Mouse (Mus musculus): ENCODE measurements around the gene Cenpm.
"Not testable (repeated sequence)": the region's sequence is repeated elsewhere in the genome, so short reads cannot be mapped to it uniquely, and the experiment has no call there.

The Cenpm gene

DNA sequence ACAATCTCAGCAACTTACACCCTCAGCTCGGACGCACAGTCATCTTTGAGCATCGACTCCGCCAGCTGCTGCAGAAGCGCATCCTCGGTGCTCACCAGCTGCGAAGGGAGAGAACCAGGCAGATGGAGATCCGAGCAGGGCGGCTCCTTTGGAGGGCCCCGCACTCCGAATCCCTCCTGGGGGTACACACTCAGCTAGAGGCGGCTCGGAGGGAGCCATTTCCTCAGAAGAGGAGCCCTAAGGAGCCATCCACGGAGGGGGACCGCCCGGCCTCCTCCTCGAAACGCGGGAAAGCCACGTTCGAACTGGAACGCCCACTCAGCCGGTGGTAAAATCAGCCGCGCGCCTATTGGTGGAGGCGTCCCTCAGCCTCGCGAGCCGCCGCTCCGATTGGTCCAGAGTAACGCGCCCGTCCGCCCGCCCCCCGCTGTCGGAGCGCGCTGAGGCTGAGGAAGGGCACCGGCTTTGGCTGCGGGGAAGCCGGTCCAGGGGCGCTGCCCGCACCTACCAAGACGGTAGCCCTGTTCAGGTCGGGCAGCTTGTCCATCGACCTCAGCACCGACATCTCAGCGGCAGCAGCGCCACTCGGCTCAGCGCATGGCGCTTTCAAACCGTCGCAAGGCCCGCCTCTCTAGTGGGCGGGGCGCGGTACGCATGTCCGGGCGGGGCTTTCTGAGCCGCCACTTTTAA, at the start of gene Cenpm:
TSS of gene Cenpm (minus strand) at position 634 of the 690 bp plus-strand sequence.
- DNase-seq = peak; percentile 97

DNA sequence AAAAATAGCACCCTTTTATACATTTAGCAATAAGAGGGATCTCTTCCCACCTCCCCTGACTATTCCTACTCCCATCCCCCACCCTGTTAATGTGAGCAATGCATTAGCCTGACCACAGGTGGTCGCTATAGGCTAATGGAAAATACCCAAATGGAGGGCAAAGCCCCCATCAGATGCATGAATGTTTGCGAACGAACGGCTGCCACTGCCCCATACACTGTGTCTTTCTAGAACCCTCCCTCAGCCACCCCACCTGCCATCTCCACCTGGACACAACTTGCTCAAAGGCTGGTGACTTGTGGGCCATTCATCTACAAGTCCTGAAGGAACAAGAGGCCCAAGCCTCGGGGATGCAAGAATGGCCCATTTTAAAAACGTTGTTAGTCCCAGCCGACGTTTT, 49.5 kb upstream of the Cenpm start:
- peak; percentile 67 to 78 for DNase-seq

DNA sequence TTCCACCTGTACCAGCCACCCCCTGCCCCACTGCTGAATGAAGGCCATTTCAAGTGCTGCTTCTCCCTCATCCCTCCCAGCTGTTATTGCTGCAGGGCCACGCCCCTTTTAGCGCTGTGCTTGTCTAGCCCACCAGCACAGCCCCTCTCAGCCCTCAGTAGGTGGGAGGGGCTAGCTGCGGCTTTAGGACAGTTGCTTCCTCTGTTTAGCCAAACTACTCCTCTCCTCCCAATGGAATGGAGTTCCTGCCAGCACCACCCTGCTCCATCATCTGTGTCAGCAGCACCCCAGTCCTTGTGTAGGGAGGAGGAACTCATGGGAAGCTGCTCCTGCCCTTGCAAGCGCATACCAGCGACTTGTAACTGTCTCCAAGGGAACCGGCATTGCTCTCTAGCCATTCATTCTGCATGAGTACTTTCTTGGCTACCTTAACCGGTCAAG, 48.7 kb upstream of the Cenpm start:
- DNase-seq = peak; percentile 53 to 57

DNA sequence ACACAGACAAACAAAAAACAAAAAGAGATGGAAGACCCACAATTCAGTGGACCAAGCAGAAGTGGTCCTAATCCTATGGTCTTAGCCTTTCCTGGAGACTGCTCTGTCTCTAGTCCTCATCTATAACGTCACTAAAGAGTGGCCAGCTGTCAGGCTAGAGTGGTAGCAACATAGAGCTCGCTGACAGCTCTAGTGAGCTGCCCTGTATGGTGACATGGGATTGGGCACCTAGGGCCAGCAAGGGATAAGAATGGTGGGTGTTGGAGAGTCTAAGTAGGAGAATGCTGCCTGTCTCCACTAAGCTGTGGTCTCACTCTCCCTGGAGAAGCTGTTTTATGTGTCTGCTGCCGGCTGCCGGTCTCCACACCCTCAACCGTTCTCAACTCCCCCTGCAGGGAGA, 48.3 kb upstream of the Cenpm start:
- no peak for DNase-seq

DNA sequence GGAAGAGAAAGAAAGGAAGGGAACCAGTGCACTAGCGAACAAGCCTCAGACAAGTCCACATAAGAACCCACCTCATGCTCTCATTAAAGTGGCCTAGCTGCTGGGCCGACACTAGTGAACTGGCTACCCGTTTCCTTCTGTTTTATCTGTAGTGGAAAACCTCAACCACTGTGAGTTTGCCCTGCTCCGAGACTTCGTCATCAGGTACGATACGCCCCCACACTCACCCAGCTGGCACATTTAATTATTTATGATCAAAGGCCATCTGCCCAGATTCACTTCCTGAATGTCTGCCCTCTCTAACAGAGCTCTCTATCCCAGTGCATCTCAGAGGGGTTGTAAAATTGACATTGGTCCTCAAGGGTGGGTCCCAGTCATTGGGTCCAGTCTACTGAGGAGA, 45.7 kb upstream of the Cenpm start:
- DNase-seq = no peak

DNA sequence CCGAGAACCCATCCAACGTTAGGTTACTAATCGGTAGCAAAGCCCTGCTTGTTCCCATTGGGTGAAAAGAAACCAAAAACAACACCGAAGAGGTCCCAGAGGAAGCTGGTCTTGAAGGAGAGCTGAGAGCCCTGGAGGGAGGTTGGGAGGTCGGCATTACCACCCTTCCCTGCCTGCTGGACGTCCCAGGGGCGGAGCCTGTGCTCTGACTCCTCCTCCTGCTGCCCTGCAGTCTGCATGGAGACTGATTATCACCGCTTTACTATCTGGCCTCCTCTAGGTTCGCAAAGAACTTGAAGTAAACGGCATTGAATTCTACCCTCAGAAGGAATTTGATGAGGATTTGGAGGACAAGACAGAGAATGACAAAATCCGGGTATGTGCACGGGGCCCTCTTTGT, 41.6 kb upstream of the Cenpm start:
- no peak for DNase-seq

DNA sequence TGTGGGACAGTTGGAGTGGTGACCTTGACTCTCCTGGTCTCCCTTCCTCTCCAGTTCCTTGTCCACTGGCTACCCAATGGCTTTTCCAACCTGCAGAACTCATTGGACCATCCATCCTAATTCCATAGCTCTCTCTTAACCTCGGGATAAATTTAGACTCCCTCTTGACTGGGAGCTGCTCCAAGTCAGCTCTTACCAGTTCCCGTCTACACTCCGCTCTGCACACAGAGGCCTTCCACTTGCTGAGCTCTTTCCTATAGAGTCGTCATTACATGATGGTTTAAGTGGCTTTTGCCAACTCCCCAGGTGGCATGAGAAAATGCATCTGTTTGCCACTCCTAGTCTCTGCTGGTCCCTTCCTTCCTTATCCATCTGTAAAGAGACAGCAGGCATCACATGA, 36.1 kb upstream of the Cenpm start:
- DNase-seq = peak in 1 of 2 experiments; percentile 33

DNA sequence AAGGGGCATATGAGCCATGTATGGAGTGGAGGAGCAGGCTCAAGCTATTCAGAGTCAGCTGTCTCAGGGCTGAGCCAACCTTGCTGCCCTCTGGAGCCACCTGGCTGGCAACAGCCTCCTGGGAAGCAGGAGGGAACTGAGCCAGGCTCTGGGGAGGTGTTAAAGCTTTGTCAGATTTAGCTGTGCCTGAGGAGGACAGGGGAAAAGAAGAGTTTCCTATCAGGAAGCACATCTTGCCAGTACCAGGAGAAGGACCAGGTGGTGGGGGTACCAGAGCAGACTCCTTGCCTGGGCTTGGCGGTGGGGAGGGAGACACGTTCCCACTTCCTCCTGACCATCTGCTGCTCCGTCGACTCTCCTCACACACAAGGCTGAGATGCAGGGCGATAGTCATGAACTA, 33.0 kb upstream of the Cenpm start:
- peak; percentile 93 for DNase-seq

DNA sequence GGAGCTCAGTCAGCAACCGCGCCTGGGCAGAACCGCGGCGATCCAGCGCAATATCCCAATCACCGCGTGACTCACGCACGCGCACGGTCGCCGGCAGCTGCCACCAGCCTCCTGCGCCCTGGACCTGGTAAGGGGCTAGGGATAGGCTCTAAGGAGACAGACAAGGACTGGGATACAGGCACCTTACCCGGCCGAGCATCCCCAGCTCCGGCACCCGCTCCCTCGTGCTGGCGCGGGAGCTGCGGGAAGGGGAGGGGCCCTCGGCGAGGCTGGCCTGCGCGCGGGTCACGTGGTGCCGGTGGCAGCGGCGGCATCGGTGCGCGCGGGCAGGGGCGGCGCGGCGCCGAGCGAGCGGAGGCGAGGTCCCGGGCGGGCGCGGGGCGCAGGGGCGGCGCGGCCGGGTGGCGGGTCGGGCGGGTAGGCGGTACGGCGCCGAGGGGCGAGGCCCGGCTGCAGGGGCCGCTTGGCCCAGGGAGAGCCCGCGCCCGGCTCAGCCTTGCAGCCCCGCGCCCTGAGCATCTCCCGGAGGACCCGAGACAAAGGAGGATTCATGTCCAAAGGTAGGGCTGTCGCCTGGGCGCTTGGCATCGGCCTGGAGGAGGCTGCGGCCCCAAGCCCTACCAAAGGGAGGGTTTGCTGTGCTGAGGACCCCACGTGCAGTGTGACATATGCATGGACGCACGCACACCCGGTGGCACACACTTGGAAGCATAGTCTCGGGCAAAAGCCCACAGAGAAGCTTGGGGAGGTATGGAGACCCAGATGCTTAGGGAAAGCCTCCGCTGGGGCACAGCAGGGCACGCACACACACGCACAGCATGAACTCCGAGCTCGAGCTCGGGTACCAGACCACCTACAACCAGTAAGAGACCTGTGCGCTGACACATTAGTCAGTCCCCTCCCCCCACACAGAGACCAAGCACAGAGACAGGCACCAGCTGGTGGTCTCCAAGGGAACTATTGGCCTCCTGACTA, 30.7 kb upstream of the Cenpm start:
- peak; percentile 91 to 93 for DNase-seq

DNA sequence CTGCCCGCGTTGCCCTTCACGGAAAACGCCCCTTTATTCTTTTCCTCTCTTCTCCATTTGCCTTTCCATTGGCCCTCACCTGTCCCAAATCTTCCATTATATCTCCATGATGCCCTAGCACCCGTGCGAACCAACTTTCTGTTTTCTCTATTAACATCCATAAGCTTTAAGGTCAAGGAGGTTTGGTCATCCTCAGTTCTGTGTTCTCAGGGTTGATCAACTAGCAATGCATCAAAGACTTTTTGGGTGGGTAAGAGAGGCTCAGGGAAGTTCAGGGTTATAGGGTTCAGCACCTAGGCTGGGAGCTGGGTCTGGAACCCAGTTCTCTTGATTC, 30.0 kb upstream of the Cenpm start, which contains the start of gene Sept3:
TSS of gene Sept3 (plus strand) at position 301 of the 334 bp plus-strand sequence.
- no peak for DNase-seq

DNA sequence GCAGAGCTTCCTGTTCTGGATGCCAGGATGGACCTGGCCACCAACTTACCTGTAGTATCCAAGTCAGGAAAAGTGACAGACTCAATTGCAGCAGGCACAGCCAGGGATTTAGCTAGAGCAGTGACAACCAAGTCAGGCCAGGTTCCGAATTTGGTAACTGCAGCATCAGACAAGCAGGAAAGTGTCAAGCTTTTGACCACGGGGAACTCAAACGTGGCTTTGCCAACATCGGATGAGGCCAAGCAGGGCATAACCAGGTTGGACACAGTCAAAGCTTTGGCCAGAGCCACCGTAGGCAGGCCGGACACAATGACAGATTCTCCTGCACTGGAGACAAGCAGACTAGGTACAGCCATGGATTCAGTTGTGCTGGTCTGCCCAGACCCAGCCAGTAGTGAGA, 27.7 kb upstream of the Cenpm start:
- peak in 1 of 2 experiments; percentile 47 for DNase-seq

DNA sequence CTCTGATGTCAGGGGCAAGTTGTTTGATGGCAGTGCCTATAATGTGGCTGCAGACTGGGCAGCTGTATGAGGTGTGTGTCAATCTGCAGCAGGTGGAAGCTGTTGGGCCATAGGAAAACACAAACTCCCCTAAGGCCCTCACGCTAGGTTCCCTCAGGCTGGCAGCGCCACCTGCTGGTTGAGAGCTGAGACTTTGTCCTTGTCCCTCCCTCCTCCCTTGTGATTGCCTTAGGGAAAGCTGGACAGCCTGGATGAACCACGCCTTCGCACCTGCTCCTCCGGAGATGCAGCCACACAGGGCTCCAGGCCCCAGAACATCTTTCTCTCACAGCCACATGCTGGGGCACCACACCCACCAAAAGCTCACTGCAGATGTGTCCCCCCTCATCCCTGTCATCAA, 26.7 kb upstream of the Cenpm start:
- peak; percentile 93 to 95 for DNase-seq

DNA sequence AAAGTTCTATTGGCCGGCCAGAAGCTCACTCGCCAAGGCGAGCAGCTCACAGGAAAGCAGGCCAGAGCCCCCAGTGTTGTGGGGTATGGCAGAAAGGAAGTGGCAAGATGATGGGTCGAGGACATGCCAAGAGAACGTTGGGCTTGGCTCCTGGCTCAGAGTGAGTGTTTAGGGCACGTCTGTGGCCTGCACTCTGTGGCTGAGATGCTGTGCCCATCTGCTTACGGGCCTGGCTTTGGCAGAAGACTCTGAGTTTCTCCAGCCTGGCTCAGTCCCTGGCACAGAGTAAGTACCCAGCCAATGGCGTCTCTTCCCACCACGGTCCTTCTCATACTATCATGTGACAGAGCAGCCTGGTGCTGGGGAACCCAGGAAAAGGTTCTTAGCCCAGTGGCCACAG, 24.2 kb upstream of the Cenpm start:
- peak; percentile 84 to 91 for DNase-seq

DNA sequence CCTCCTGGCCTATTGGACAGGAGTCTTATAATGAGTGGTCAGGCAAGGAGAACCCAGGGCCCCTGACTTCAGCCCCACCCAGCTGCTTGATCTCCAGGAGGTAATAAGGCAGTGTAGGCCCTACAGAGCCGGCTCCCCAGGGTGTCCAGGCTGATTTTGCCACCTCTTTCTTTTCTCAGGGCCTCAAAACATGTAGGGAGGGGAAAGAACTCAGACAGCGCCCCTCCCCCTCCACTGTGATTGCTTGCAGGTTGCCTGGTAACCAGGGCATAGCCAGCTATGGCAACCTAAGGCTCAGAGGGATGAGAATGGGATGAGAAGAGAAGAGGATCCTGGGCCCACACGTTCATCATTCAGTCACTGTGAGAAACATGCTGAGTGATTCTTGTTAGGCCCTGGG, 23.6 kb upstream of the Cenpm start:
- peak; percentile 81 to 82 for DNase-seq

DNA sequence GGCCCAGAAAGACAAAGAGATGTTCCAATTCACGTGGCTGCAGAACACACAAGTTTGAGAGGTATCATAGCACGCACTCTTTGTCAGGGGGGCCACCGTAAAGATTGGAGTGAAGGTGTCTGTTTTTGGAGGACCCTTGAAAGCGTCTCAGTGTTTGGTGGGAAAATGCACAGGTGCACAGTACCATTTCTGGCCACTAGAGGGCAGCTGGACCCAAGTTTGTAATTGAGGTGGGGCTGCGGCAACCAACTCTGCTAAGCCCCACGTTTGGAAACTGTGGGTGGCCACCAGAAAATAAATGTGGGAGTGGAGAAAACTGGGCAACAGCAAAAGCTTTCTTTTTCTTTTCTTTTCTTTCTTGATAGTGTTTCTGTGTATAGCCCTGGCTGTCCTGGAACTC, 21.8 kb upstream of the Cenpm start:
- peak; percentile 88 to 93 for DNase-seq

DNA sequence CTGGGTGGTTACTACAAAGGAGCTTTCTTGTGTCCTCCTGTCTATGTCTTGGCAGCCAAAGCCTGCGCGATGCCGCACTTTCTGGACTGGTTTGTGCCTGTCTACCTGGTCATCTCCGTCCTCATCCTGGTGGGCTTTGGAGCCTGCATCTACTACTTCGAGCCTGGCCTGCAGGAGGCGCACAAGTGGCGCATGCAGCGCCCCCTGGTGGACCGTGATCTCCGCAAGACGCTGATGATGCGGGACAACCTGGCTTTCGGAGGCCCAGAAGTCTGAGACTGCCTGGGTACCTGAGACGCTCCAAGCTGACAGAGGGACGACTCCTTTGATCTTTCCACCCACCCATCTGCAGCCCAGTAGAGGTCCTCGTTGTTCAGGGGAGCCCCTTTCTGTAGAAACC, 15.0 kb upstream of the Cenpm start:
- DNase-seq = peak; percentile 89 to 94

DNA sequence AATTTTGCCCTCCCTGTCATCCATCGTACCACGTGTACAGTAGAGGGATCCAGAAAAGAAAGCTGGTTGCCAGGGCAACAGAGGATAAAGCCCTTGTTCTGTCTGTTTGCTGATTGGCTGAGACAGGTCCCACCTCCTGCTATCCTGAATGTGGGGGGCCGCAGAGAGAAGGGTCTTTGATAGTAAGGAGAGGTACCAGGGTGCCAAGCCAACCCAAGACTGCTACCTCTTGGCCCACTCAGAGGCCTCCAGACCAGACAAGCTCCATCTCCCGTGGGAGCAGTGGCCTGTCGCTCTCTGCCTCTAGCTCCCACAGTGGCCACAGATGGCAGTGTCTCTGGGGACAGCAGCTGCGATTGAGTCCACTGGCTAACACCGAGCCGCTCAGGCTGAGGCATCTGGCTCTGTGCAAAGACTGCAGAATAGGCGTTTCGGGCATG, 11.4 kb upstream of the Cenpm start:
- peak; percentile 86 for DNase-seq

DNA sequence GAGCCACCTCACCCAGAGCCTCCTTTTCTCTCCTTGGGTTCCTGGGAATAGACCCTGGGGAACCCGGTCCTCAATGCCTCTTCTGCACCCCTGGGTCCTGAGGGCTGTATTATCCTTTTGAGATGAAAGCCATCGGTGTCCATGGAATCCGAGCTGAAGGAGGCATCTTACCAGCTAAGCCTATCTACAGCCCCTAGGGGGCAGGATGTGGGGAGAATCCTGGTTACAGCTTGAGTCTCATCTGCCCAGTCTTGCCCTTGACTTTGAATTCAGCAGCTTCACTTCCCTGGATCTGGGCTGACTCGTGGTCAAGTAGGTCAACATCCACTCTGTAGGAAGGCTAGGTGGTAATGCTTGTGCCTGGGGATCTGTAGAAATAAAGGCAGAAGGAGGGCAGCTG, 10.7 kb upstream of the Cenpm start:
- DNase-seq = peak; percentile 45 to 67

DNA sequence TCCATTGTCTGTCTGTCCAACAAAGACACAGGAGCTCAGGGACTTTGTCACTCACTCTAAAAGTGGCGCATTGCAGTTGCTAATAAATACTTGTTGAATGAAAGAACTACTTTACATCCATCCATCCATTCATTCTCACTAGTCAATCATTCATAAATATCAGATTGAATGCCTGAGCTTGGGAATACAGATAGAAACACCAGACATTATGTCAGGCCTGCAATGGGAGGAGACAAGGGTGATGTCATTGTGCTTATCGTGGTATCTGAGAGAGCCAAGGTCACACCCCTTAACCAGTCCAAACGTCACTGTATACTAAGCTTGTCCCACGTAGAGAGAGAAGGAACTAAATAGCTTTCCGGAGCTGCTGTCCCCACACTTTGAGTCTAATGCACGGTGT, 7.5 kb upstream of the Cenpm start, which contains the start of gene 1500009C09Rik:
TSS of gene 1500009C09Rik (plus strand) at position 301 of the 400 bp plus-strand sequence.
- no peak for DNase-seq

DNA sequence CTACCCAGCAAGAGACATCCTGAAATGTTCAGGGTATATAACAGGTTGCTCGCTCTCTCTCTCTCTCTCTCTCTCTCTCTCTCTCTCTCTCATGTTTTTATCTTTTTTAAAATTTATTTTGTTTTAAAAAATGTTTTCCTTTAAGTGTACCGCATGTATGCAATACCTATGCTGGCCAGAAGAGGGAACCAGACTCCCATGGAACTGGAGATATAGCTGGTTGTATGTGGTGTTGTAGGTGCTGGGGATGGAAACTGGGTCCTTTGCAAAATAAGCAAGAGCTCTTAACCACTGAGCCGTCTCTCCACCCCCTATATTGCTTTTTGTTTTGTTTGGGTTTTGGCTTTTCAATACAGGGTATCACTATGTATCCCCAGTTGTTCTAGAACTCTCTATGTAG, 7.0 kb upstream of the Cenpm start:
- DNase-seq = peak; percentile 3 to 22

DNA sequence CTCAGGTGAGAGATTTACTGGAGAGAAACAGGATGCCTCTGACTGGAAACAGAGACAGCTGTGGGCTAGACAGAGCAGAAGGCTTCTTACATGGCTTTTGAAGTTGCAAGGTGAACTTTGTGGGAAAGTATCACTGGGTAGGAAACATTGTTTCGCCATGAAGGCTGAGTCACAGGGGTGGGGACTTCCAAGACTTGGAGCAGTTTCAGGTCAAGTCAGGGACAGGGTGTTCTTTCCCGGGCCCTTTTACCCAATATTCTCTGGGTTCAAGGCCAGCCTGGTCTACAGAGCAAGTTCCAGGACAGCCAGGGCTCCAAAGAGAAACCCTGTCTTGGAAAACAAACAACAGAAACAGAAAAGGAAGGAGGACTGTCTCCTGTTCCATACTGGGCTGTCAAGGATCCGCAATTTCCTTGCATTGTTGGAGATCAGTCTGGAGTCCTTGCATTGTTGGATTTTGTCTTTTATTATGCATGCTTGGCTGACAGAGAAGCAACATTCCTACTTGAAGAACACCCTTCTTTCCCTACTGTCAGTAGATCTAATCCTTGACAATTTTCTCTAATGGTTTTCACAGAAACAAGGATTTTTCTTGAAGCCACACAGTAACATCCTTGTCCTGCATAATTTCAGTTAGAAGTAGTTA, 2.7 kb upstream of the Cenpm start:
- no peak for DNase-seq

DNA sequence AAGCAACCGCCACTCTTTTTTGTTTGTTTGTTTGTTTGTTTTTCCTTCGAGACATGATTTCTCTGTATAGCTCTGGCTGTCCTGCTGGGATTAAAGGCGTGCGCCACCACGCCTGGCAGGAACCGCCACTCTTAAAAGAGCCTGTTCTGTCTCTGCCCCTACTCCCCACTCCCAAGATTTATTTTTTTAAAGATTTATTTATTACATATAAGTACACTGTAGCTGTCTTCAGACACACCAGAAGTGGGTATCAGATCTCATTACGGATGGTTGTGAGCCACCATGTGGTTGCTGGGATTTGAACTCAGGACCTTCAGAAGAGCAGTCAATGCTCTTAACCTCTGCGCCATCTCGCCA, 235 bp upstream of the Cenpm start:
- DNase-seq = not testable (repeated sequence)

DNA sequence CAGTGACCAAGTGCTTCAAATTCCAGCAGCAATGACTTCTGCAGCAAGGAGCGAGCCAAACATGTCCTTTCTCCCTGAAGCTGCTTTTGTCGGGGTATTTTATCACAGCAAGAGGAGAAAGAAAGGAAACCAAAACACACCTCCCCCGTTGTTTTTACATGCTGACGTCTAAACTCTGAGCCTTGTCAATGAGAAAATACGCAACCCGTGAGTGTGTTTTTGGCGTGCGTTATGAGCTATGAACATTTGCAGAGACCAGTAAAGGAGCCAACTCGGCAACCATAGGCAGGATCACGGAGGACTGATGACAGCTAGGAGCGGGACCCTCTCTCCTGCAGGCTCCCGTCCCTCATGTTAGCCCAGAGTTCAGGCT, 820 bp downstream of the Cenpm start:
- DNase-seq = no peak
